Mouse (Mus musculus): ENCODE results near the gene Gpr55.
A peak's percentile ranks its signal among the peaks of the same experiment; 100 is the strongest.

Gene Gpr55

DNA sequence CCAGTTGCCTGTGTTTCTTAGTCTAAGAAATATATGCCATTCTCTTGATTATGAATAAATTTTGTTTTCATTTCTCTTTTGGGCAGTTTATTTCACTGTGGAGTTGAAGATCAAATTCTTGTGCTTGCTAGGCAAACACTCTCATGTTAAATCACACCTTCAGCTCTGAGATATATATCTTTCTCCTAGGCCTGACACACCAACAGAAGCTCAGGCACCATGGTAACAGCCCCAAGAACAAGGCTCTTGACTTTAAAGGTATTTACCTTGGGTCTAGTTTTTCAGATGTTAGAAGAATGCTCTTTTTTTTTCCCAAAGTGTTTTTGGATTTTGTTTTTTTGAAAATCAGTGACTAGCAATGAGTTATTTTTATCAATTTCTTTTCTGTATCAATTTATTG is 44.9 kb downstream of the Gpr55 start:
- no peak for DNase-seq (ENCODE audit: low spot score)

DNA sequence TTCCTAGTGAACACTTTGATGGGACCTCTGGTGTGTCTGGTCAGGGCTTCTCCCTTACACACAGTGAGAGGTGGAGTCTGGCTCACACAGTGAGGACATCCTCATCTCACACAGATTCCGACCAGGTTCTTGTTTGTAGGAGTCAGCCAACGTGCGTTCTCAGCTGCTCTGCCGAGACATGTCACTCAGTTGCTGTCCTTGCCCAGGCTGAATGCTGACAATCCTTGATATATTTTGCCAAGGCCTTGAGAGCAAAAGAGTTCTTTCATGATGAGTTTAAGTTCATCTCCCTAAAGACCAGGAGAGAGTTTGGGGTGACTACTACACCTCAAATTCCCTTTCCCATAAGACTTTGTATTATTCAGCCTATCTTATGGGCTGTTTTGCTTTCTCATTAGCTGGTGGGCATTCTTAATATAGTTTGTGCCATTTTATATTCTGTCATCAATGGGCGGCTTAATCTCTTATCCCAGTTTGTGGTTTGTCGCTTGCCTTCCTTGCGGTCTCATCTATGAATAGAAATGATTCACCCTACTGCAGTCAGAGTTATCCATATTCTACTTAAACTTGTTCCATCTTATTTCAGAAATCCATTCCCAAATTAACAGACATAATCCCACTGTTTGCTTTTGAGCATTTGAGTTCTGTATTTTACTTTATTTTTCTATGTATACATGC is 47.6 kb downstream of the Gpr55 start:
- DNase-seq (ENCODE audit: low spot score), result no peak

- DNase-seq (ENCODE audit: low spot score), result no peak
Measured at GRCm38 (mm10) chr1:85908754-85909590, 51.8 kb downstream of the Gpr55 start.

DNA sequence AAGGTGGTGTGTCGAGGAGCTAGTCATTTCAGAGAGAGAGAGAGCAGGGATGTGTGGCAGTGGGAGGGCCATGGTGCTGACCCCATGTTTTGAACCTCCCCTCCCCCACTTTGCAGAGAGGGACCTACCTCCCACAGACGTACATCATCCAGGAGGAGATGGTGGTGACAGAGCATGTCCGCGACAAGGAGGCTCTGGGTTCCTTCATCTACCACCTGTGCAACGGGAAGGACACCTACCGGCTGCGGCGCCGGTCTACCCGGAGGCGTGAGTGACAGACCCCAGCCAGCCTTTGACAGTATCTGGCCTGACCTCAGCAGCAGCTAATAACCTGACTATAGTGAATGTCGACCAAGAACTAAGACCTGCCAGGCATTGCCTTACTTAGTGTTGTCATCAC is 53.9 kb downstream of the Gpr55 start:
- no peak for DNase-seq (ENCODE audit: low spot score)

DNA sequence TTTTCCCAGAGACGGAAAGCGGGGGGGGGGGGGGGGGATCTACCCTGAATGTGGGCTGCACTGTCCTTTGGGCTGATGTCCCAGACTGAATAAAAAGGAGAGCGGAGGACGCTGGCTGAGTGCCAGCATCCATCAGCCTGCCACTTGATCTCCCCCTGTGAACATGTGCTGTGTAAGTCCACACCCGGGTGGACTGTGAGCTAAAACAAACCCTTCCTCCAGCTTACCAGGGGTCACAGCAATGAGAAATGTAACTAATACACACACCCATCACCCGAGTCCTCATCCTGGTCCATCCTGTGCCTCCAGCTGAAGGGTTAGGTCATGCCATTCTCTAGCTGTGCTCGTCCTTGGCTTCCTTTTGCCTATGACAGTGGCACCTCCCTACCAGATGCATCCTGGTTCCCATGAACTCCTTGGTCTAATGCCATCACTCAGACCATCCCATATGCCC is 58.7 kb downstream of the Gpr55 start:
- DNase-seq (ENCODE audit: low spot score), result no peak

DNA sequence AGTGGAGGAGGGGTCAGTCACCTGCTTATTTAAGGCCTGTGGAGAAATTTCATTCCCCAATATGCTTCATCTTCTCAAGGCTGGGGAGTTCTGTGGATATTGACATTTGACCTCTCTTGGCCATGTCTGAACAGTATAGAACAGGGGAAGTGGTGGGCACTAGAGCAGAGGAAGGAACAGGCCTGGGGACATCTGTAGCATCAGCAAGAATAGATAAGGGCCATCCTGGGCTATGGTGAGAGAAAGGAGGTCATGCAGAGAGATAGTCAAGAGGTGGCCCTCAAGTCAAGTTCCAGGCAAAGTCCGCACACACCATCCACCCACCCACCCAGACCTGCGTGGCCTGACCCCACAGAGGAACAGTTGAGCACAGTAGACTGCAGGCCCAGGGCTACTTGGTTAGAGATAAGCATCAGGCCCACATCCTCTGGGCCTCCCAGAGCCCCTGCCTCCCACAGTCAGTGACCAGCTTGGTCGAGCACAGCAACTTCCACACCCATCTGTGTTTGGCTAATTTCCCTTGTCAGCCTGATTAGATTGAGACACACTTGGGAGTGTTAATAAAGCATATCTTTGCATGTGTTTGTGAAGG is 59.2 kb downstream of the Gpr55 start:
- no peak for DNase-seq (ENCODE audit: low spot score)

GRCm38 (mm10) chr1:85900521-85901333 is 60.1 kb downstream of the Gpr55 start:
- DNase-seq (ENCODE audit: low spot score), result no peak

- no peak for DNase-seq (ENCODE audit: low spot score)
Measured at GRCm38 (mm10) chr1:85899388-85899761, 61.4 kb downstream of the Gpr55 start.

DNA sequence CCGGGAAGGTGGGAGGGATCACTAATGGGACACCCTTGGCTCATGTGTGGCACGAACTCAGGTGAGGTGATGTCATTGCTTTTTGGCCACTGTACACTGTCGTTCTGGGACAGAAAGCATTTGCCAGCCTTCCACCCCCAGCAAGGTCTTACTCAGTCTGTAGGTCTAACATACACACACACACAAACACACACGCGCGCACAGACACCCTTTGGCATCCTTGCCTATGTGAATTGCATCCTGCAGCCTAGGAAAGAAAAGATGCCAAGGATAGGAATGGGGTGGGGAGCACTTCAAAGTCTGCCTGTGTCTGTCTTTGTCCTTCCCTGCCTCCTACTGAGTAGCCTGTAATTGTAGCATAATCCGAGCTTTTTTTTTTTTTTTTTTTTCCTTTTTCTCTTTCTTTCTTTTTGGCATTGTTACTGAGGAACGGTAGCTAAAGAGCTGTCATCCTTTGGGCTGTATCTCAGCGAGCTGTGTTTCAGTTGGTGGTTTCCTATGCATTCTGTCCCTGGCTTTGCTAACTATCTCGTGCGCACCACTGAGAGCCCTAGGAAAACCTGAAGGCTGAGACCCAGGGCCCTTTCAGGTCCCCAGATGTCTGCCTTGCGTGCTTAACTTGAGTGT is 61.9 kb downstream of the Gpr55 start:
- no peak for DNase-seq (ENCODE audit: low spot score)

DNA sequence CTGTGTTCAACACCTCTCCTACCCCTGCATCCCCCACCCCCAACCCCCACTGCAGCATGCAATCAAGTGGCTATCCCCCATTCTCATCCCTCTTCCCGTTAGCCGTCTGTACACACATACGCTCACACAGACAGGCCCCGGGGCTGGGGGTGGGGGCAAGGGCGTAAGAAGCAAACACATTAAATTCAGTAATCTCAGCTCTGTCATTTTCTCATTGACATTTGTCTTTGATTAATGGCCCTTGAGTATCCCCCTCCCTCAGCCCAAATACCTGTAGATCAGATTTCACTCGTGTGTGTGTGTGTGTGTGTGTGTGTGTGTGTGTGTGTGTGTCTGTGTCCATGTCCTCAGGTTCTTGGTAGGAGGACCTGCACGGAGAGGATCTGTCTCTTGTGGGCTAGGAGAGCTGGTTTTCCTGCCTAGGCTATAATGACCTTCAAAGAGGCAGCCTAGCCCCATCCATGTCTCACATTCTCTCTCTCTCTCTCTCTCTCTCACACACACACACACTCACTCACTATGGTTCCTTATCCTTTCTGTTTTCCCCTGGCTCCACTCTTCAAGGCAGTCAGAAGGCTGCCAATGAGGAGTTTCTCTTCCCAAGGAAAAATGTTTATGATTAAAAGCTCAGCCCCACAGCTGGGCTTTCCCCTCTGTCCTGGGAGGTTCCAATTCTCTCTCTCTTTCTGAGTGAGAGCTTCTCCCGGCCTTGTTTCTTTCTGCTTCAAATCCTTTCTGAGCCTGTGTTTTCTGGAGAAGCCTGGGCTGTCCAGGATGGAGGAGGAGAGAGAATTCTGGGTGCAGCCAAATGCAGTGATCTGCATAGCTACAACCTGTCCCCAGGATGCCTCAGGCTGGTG is 62.7 kb downstream of the Gpr55 start:
- no peak for DNase-seq (ENCODE audit: low spot score)

DNA sequence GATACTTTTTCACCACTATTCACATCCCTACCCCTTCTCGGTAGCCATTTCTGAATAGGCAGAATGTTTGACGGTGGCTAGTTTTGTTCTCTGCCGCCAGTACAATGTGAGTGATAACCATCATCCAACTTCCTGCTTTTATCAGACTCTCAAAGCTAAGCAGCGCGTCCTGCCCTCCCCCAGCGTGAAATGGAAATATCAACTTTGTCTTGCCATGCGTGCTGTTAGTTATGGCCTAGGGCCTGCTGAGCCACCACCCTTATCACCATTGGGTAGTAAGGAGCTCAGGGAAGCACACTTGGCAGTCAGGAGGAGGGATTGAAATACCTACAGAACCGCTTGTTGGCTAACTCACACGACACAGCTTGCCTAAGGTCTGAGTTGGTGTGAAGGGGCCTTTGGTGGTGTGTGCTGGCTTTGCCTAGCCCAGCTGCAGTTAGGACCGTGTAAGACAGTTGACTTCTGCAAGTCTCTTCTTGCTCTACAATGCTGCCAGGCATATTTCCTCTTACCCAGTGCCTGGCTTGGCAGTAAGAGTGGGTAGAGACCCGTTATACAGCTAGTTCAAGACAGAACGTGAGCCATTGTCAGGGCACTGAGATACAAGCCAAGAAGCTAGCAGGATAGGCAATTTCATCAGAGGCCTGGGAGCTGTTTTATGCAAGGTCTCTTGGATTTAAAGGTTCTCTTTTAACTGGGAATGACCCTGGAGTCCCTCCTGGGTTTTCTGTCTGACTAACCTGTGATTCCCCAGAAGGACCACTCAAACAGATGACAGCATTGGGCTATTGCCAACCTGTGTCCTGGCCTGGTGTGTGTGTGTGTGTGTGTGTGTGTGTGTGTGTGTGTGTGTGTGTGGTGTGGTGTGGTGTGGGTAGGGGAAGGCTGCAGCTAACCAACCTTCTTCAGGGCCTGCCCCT is 63.8 kb downstream of the Gpr55 start:
- DNase-seq (ENCODE audit: low spot score), result no peak

GRCm38 (mm10) chr1:85896110-85896509 is 64.7 kb downstream of the Gpr55 start:
- no peak for DNase-seq (ENCODE audit: low spot score)

DNA sequence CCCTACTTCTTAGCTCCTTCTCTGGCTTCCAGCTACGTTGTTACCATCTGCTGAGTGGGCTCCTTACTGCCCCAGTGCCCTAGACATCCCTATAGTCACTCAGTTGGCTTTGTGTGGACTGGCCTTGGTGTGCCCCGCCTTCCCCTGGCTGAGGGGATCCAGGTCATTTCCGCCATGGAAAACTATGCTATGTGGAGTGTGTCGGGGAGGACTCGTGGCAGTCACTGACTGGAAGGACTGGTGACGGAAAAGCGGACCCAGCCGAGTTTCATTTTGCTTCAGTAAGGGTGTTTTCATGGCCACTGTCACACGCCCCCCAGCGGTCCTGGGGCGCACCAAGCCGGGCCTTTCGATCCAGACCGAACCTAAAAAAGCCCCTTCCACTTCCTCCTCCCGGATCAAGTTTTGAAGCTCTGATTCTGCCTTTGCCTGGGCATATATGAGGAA is 65.4 kb downstream of the Gpr55 start:
- DNase-seq (ENCODE audit: low spot score), result no peak

DNA sequence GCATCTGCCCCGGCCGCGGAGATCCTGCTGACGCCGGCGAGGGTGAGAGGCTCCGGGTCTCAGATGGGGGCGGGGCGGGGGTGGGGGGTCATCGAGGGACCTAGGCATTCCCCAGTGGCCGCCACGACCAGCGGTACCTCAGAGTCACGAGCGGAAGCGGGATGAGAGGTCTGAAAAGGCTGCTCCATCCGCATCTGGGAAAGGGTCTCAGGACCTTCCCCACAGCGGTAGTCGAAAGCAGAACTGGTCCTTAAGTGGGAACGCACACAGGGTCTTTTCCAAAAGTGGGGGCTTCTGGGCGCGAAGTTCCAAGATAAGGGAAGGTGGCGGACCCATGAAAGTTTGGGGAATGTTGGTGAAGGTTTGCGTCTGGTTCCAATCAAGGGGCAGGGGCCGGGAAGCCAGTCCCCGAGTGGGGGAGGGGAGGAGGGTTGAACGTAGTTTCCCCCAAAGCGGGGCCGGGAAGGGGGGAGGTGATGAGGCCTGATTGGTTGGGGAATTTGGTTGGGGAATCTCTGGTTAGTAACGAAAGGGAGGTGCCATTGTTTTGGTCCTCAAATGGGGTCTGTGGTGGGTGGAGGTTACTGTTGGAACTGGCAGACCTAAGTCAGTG is 66.0 kb downstream of the Gpr55 start:
- no peak for DNase-seq (ENCODE audit: low spot score)

DNA sequence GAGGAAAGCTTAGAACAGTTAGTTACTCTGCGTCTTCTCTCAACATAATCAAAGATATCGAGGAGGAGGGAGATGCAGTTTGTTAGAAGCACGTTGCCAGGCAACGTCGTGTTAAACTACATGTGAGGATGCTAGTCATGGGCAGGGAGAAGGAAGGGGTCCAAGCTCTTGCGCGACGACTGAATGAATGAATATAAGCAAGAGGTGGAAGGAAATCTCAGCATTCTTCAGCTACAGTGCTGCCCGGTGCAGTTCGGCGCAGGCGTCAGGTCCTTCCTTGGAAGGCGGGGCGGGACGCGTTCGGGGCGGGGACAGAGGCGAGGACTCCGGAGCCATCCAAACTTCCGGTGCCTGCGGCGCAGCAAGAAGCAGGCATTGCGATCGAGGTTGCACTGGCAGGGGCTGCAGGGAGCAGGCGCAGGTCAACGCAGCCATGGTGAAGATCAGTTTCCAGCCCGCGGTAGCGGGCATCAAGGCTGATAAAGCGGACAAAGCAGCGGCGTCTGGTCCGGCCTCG is 66.5 kb downstream of the Gpr55 start, which contains the start of gene Itm2c:
TSS of gene Itm2c (plus strand) at position 51 of the 517 bp plus-strand sequence.
- peak; percentile 56 for DNase-seq (ENCODE audit: low spot score)
